Mouse (Mus musculus): Measurements from ENCODE around the gene Grin2b.

The Grin2b gene

GRCm38 (mm10) chr6:136105221-136105620, 68.1 kb downstream of the Grin2b start:
- DNase-seq (ENCODE audit: low spot score in 2 of 2), result no peak

- DNase-seq (ENCODE audit: low spot score in 2 of 2), result no peak
These were observed 73.1 kb downstream of the Grin2b start for GRCm38 (mm10) chr6:136100241-136100640.

- DNase-seq (ENCODE audit: low spot score in 2 of 2), result no peak
These were observed 77.0 kb downstream of the Grin2b start for GRCm38 (mm10) chr6:136096269-136096668.

- no peak for DNase-seq (ENCODE audit: low spot score in 2 of 2)
These were observed 93.1 kb downstream of the Grin2b start for GRCm38 (mm10) chr6:136079991-136080734.

- no peak for DNase-seq (ENCODE audit: low spot score in 2 of 2)
These were observed 100.8 kb downstream of the Grin2b start for GRCm38 (mm10) chr6:136072326-136073054.

GRCm38 (mm10) chr6:136070101-136070500, 103.2 kb downstream of the Grin2b start:
- DNase-seq (ENCODE audit: low spot score in 2 of 2), result no peak

- no peak for DNase-seq (ENCODE audit: low spot score in 2 of 2)
These were observed 120.0 kb downstream of the Grin2b start for GRCm38 (mm10) chr6:136053346-136053745.

GRCm38 (mm10) chr6:136050346-136050745, 123.0 kb downstream of the Grin2b start:
- no peak for DNase-seq (ENCODE audit: low spot score in 2 of 2)

GRCm38 (mm10) chr6:136048084-136048483, 125.2 kb downstream of the Grin2b start:
- DNase-seq (ENCODE audit: low spot score in 2 of 2), result no peak

- DNase-seq (ENCODE audit: low spot score in 2 of 2), result no peak
These were observed 127.2 kb downstream of the Grin2b start for GRCm38 (mm10) chr6:136046091-136046490.

- DNase-seq (ENCODE audit: low spot score in 2 of 2), result no peak
These were observed 128.8 kb downstream of the Grin2b start for GRCm38 (mm10) chr6:136044461-136044860.

GRCm38 (mm10) chr6:136042375-136042774, 130.9 kb downstream of the Grin2b start:
- DNase-seq (ENCODE audit: low spot score in 2 of 2), result no peak

GRCm38 (mm10) chr6:136041821-136042220, 131.5 kb downstream of the Grin2b start:
- no peak for DNase-seq (ENCODE audit: low spot score in 2 of 2)

- no peak for DNase-seq (ENCODE audit: low spot score in 2 of 2)
These were observed 132.4 kb downstream of the Grin2b start for GRCm38 (mm10) chr6:136040931-136041330.

GRCm38 (mm10) chr6:136029235-136029939, 143.9 kb downstream of the Grin2b start:
- no peak for DNase-seq (ENCODE audit: low spot score in 2 of 2)

- no peak for DNase-seq (ENCODE audit: low spot score in 2 of 2)
These were observed 146.4 kb downstream of the Grin2b start for GRCm38 (mm10) chr6:136026936-136027335.

- DNase-seq (ENCODE audit: low spot score in 2 of 2), result no peak
These were observed 147.5 kb downstream of the Grin2b start for GRCm38 (mm10) chr6:136025801-136026200.

GRCm38 (mm10) chr6:136020460-136020859, 152.9 kb downstream of the Grin2b start:
- no peak for DNase-seq (ENCODE audit: low spot score in 2 of 2)

- no peak for DNase-seq (ENCODE audit: low spot score in 2 of 2)
These were observed 154.3 kb downstream of the Grin2b start for GRCm38 (mm10) chr6:136018962-136019361.

GRCm38 (mm10) chr6:136013556-136014380, 159.5 kb downstream of the Grin2b start:
- no peak for DNase-seq (ENCODE audit: low spot score in 2 of 2)

- DNase-seq (ENCODE audit: low spot score in 2 of 2), result no peak
These were observed 161.8 kb downstream of the Grin2b start for GRCm38 (mm10) chr6:136011533-136011932.

GRCm38 (mm10) chr6:136011038-136011311, 162.3 kb downstream of the Grin2b start:
- DNase-seq (ENCODE audit: low spot score in 2 of 2), result no peak
